ENCODE assay signal across 9 mouse cellular contexts in the genomic region with DNA sequence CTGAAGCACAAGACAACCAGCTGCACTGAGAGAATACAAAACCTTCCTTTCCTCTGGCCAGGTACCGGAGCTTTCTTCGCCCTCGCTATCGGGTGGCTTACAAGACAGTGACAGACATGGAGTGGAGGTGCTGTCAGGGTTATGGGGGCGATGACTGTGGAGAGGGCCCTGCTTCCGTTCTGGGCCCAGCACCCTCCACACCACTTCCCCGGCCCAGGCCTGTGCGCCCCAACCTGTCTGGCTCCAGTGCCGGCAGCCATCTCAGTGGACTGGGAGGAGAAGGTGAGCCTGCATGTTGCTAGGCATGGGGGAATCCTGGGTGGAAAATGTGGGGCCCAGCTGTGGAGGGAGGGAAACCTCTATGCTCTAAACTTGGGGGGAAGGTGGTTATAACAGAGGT. TPM values are rescaled to one million over a fixed set of nuclear protein-coding genes. Genes with fewer than 3 reads are reported as not detected.
DNase-seq lines count a peak whose midpoint lies in the region; ATAC-seq and TF ChIP-seq lines count a peak whose summit lies in the region.
"Had no signal": no experiment of that assay in that cellular context is flagged by ENCODE, and none has a peak within 500 bp of the region (broad histone marks: within the 10 kb centered on the region; RNA-seq: fewer than 3 reads in every experiment).

No protein-coding gene starts in this region.

- H3K4me2 ChIP-seq in kidney, postnatal 0 days (ENCODE audit: low read length): peak overlapping the region; percentile 68
- H3K4me2 ChIP-seq in forebrain, postnatal 0 days (ENCODE audit: low read depth): no peak overlapping the region
- H3K4me2 ChIP-seq in liver, embryonic 12.5 days: peak overlapping the region; percentile 67
- peak overlapping the region; percentile 75 for H3K4me2 ChIP-seq in stomach, embryonic 16.5 days (ENCODE audit: low read depth, low read length)

- no peak for DNase-seq in kidney, postnatal 0 days (ENCODE audit: low spot score)
- no peak for DNase-seq in kidney, adult 18-20 months
- no peak for DNase-seq in forebrain, postnatal 0 days
- no peak for DNase-seq in cerebellum, postnatal 36 days
- no peak for DNase-seq in cerebellum, postnatal 10 days

- no peaks in the 10 kb centered on the region for H3K9me3 ChIP-seq in kidney, postnatal 0 days (replicated peaks; ENCODE audit: low read length)
- H3K9me3 ChIP-seq in forebrain, postnatal 0 days (ENCODE audit: low read length): no peaks in the 10 kb centered on the region
- no peaks in the 10 kb centered on the region for H3K9me3 ChIP-seq in liver, embryonic 12.5 days (replicated peaks)
- H3K9me3 ChIP-seq in stomach, embryonic 16.5 days (replicated peaks; ENCODE audit: control insufficient read depth, low read length): no peaks in the 10 kb centered on the region

- TF ChIP-seq CTCF in kidney, postnatal 0 days (IDR thresholded peaks at IDR 0.05; ENCODE audit: low read depth): no peak
- no peak for TF ChIP-seq CTCF in forebrain, postnatal 0 days (IDR thresholded peaks at IDR 0.05; ENCODE audit: low read depth)

- H3K4me1 ChIP-seq in kidney, postnatal 0 days (replicated peaks; ENCODE audit: insufficient read depth, low read length): peaks cover 28% of the 10 kb centered on the region
- H3K4me1 ChIP-seq in forebrain, postnatal 0 days (ENCODE audit: insufficient read depth): no peaks in the 10 kb centered on the region
- H3K4me1 ChIP-seq in liver, embryonic 12.5 days: peaks cover 95% of the 10 kb centered on the region
- peaks cover 32% of the 10 kb centered on the region for H3K4me1 ChIP-seq in stomach, embryonic 16.5 days (ENCODE audit: control insufficient read depth, insufficient read depth, low read length)

- H3K36me3 ChIP-seq in kidney, postnatal 0 days (ENCODE audit: insufficient read depth, low read length): peaks cover 21% of the 10 kb centered on the region; the same call in 1 of the 2 replicates
- H3K36me3 ChIP-seq in forebrain, postnatal 0 days (ENCODE audit: insufficient read depth): no peaks in the 10 kb centered on the region
- peaks cover 39% of the 10 kb centered on the region for H3K36me3 ChIP-seq in liver, embryonic 12.5 days
- peaks cover 10% of the 10 kb centered on the region for H3K36me3 ChIP-seq in stomach, embryonic 16.5 days (ENCODE audit: control insufficient read depth, insufficient read depth, low read length)

- H3K27ac ChIP-seq in kidney, postnatal 0 days: peak overlapping the region; percentile 76
- peak overlapping the region; percentile 21; the same call in 1 of the 2 replicates for H3K27ac ChIP-seq in forebrain, postnatal 0 days (ENCODE audit: low read depth, low read length)
- peak overlapping the region; percentile 84 for H3K27ac ChIP-seq in liver, embryonic 12.5 days
- H3K27ac ChIP-seq in stomach, embryonic 16.5 days (ENCODE audit: low read length): peak overlapping the region; percentile 98

- 32% methylated on average over 9 of the region's 9 CpGs for WGBS in kidney, postnatal 0 days
- WGBS in forebrain, postnatal 0 days: 71% methylated on average over 9 of the region's 9 CpGs
- 21% methylated on average over 9 of the region's 9 CpGs for WGBS in liver, embryonic 12.5 days (ENCODE audit: insufficient replicate concordance)
- 35% methylated on average over 9 of the region's 9 CpGs for WGBS in stomach, embryonic 16.5 days

- peak; percentile 9; the same call in 1 of the 2 replicates for ATAC-seq in kidney, postnatal 0 days (replicated peaks; ENCODE audit: low FRiP score, low read depth)
- ATAC-seq in forebrain, postnatal 0 days: peak; percentile 7; the same call in 1 of the 2 replicates
- ATAC-seq in liver, embryonic 12.5 days: peak; percentile 23
- ATAC-seq in stomach, embryonic 16.5 days (ENCODE audit: insufficient read depth, low FRiP score): no peak
- no peak for ATAC-seq in monocyte, adult 5-6 weeks (replicated peaks; ENCODE audit: insufficient number of reproducible peaks, low FRiP score, low TSS enrichment, poor library complexity, severe bottlenecking)

- peak overlapping the region; percentile 46 for H3K9ac ChIP-seq in kidney, postnatal 0 days (ENCODE audit: low read depth, low read length)
- H3K9ac ChIP-seq in forebrain, postnatal 0 days: peak overlapping the region; percentile 15; the same call in 1 of the 2 replicates
- peak overlapping the region; percentile 60 for H3K9ac ChIP-seq in liver, embryonic 12.5 days
- H3K9ac ChIP-seq in stomach, embryonic 16.5 days (ENCODE audit: low read length): peak overlapping the region; percentile 74

- H3K4me3 ChIP-seq in kidney, postnatal 0 days (replicated peaks; ENCODE audit: low read depth, low read length): peak overlapping the region; percentile 53
- no peak overlapping the region for H3K4me3 ChIP-seq in forebrain, postnatal 0 days (ENCODE audit: low read depth, low read length)
- H3K4me3 ChIP-seq in liver, embryonic 12.5 days: peak overlapping the region; percentile 55
- H3K4me3 ChIP-seq in stomach, embryonic 16.5 days (replicated peaks; ENCODE audit: low read length): peak overlapping the region; percentile 55

- H3K27me3 ChIP-seq in kidney, postnatal 0 days (ENCODE audit: insufficient read depth, low read length): no peaks in the 10 kb centered on the region
- no peaks in the 10 kb centered on the region for H3K27me3 ChIP-seq in forebrain, postnatal 0 days (ENCODE audit: insufficient read depth, low read length)
- H3K27me3 ChIP-seq in liver, embryonic 12.5 days (replicated peaks): no peaks in the 10 kb centered on the region
- no peaks in the 10 kb centered on the region for H3K27me3 ChIP-seq in stomach, embryonic 16.5 days (ENCODE audit: control insufficient read depth, insufficient read depth, low read length)
- H3K27me3 ChIP-seq: Patski had no signal

RNA-seq across cellular contexts. Expression of gene Emilin1, which starts 2.3 kb away (rescaled TPM):
- 204 and 226 TPM in 2 replicates for polyA plus RNA-seq in kidney, postnatal 0 days (2015; fragmentation: Nextera tagmentation; extraction: Ambion mirVana)
- total RNA-seq in forebrain, postnatal 0 days (2014; rRNA removed): 10.0 and 11.3 TPM in 2 replicates
- 9.6 and 10.0 TPM in 2 replicates for polyA plus RNA-seq in forebrain, postnatal 0 days (2015; fragmentation: Nextera tagmentation; extraction: Ambion mirVana)
- polyA plus RNA-seq in liver, embryonic 12.5 days (2016; fragmentation: Nextera tagmentation; extraction: Ambion mirVana): 70.0 and 73.6 TPM in 2 replicates
- polyA plus RNA-seq in stomach, embryonic 16.5 days (2015; fragmentation: Nextera tagmentation; extraction: Ambion mirVana): 245 and 257 TPM in 2 replicates
- total RNA-seq in monocyte, adult 5-6 weeks (2017): 15.1 to 25.3 TPM (median 22.0 TPM) in 3 replicates

RNA-seq across cellular contexts. Expression of gene Khk, which starts 5.8 kb away (rescaled TPM):
- polyA plus RNA-seq in kidney, postnatal 0 days (2015; fragmentation: Nextera tagmentation; extraction: Ambion mirVana): 68.9 and 70.6 TPM in 2 replicates
- total RNA-seq in forebrain, postnatal 0 days (2014; rRNA removed): 4.5 and 5.3 TPM in 2 replicates
- polyA plus RNA-seq in forebrain, postnatal 0 days (2015; fragmentation: Nextera tagmentation; extraction: Ambion mirVana): 11.7 and 13.2 TPM in 2 replicates
- polyA plus RNA-seq in liver, embryonic 12.5 days (2016; fragmentation: Nextera tagmentation; extraction: Ambion mirVana): 33.6 and 36.3 TPM in 2 replicates
- polyA plus RNA-seq in stomach, embryonic 16.5 days (2015; fragmentation: Nextera tagmentation; extraction: Ambion mirVana): 28.8 and 31.8 TPM in 2 replicates
- 26.4 to 32.2 TPM (median 29.8 TPM) in 3 replicates for total RNA-seq in monocyte, adult 5-6 weeks (2017)

RNA-seq across cellular contexts. Expression of gene Ost4, which starts 7.9 kb away (rescaled TPM):
- polyA plus RNA-seq in kidney, postnatal 0 days (2015; fragmentation: Nextera tagmentation; extraction: Ambion mirVana): 466 and 517 TPM in 2 replicates
- total RNA-seq in forebrain, postnatal 0 days (2014; rRNA removed): 116 and 130 TPM in 2 replicates
- polyA plus RNA-seq in forebrain, postnatal 0 days (2015; fragmentation: Nextera tagmentation; extraction: Ambion mirVana): 190 and 236 TPM in 2 replicates
- 374 and 383 TPM in 2 replicates for polyA plus RNA-seq in liver, embryonic 12.5 days (2016; fragmentation: Nextera tagmentation; extraction: Ambion mirVana)
- polyA plus RNA-seq in stomach, embryonic 16.5 days (2015; fragmentation: Nextera tagmentation; extraction: Ambion mirVana): 434 and 465 TPM in 2 replicates
- 129 to 177 TPM (median 134 TPM) in 3 replicates for total RNA-seq in monocyte, adult 5-6 weeks (2017)

RNA-seq across cellular contexts. Expression of gene Agbl5, which starts 27.0 kb away (rescaled TPM):
- polyA plus RNA-seq in kidney, postnatal 0 days (2015; fragmentation: Nextera tagmentation; extraction: Ambion mirVana): 17.3 and 17.5 TPM in 2 replicates
- total RNA-seq in forebrain, postnatal 0 days (2014; rRNA removed): 36.6 and 52.2 TPM in 2 replicates
- polyA plus RNA-seq in forebrain, postnatal 0 days (2015; fragmentation: Nextera tagmentation; extraction: Ambion mirVana): 15.3 and 21.5 TPM in 2 replicates
- 7.0 and 7.2 TPM in 2 replicates for polyA plus RNA-seq in liver, embryonic 12.5 days (2016; fragmentation: Nextera tagmentation; extraction: Ambion mirVana)
- polyA plus RNA-seq in stomach, embryonic 16.5 days (2015; fragmentation: Nextera tagmentation; extraction: Ambion mirVana): 16.7 and 18.4 TPM in 2 replicates
- total RNA-seq in monocyte, adult 5-6 weeks (2017): 3.8 to 7.1 TPM (median 4.3 TPM) in 3 replicates

RNA-seq across cellular contexts. Expression of gene Cgref1, which starts 29.9 kb away (rescaled TPM):
- 47.4 and 52.2 TPM in 2 replicates for polyA plus RNA-seq in kidney, postnatal 0 days (2015; fragmentation: Nextera tagmentation; extraction: Ambion mirVana)
- total RNA-seq in forebrain, postnatal 0 days (2014; rRNA removed): 67.3 and 82.1 TPM in 2 replicates
- polyA plus RNA-seq in forebrain, postnatal 0 days (2015; fragmentation: Nextera tagmentation; extraction: Ambion mirVana): 61.0 and 63.5 TPM in 2 replicates
- 4.2 and 5.1 TPM in 2 replicates for polyA plus RNA-seq in liver, embryonic 12.5 days (2016; fragmentation: Nextera tagmentation; extraction: Ambion mirVana)
- polyA plus RNA-seq in stomach, embryonic 16.5 days (2015; fragmentation: Nextera tagmentation; extraction: Ambion mirVana): 12.3 and 14.3 TPM in 2 replicates
- not detected in 3 replicates for total RNA-seq in monocyte, adult 5-6 weeks (2017)

Comparison
In these comparisons a context has a peak if more than half of its experiments do, and no peak if none do; other contexts are left out.
1. ATAC-seq: peak in kidney, postnatal 0 days (single experiment), forebrain, postnatal 0 days (single experiment) and liver, embryonic 12.5 days (single experiment); none in stomach, embryonic 16.5 days (single experiment) and monocyte, adult 5-6 weeks (single experiment).
2. H3K27ac ChIP-seq: peak in every context shown above with its lines; median percentile 98 in stomach, embryonic 16.5 days; 84 in liver, embryonic 12.5 days; 76 in kidney, postnatal 0 days; 21 in forebrain, postnatal 0 days.
3. H3K9ac ChIP-seq: peak in every context shown above with its lines; median percentile 74 in stomach, embryonic 16.5 days; 60 in liver, embryonic 12.5 days; 46 in kidney, postnatal 0 days; 15 in forebrain, postnatal 0 days.